Mouse (Mus musculus): ENCODE measurements at regions not wholly inside any gene's neighbourhood (a gene's known extent, or its start where the extent isn't known, plus 50 kb on each side); places are given as distances from the start of the nearest gene placed in this dataset.
A peak's percentile ranks its signal among the peaks of the same experiment; 100 is the strongest.

GRCm38 (mm10) chr2:46802812-46803211 lies 1685.6 kb upstream of the Zeb2 start:
- H3K4me3 ChIP-seq (replicated peaks) = 0 out of 2 replicates have a peak overlapping the region, but pooled peaks have one; percentile 15
- H3K4me1 ChIP-seq = 0 out of 2 replicates have a peak, but pooled peaks cover 3% of the 10 kb centered on the region
- peak overlapping the region; percentile 46 for H3K4me2 ChIP-seq
- H3K36me3 ChIP-seq = no peaks in the 10 kb centered on the region
- H3K9me3 ChIP-seq (replicated peaks) = no peaks in the 10 kb centered on the region
- no peak; the same call in 1 of the 2 replicates for ATAC-seq (ENCODE audit: low FRiP score)
- H3K27me3 ChIP-seq (replicated peaks) = no peaks in the 10 kb centered on the region
- H3K27ac ChIP-seq (replicated peaks) = no peak overlapping the region
- H3K9ac ChIP-seq (replicated peaks) = no peak overlapping the region
- 19% methylated on average over 7 of the region's 7 CpGs for WGBS

Data from neural tube, embryonic 15.5 days (tissue).